In the genomic region with DNA sequence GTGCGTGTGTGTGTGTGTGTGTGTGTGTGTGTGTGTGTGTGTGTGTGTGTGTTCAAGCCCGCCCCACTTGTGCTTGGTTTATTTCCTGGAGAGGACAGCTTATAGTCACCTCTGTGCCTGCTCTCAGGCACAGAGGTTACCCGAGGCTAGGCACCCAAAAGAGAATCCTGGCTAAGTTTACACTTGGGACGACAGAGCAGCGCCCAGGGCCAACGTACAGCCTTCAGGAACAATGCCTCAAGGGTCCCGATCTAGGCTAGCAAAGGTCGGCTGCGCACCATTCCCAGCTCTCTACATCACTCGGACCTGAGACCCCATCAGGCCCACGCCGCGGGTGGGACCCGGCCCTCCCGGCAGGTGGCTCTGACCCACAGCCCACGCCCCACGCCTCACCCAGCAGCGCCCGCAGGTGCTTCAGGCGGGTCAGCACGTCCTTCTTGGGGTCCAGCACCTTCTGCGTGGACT, we compare ENCODE assay signal across 7 mouse cellular contexts. TPM values are rescaled to one million over a fixed set of nuclear protein-coding genes. Genes with fewer than 3 reads are reported as not detected.
DNase-seq lines count a peak whose midpoint lies in the region; TF ChIP-seq lines count a peak whose summit lies in the region.

No protein-coding gene starts in this region.

- DNase-seq in lung, adult 2 months = no peak
- no peak for DNase-seq in lung, adult 18-20 months
- peak; percentile 55 for DNase-seq in adipocyte (ENCODE audit: low spot score)
- DNase-seq in forelimb bud, embryonic 11.5 days (ENCODE audit: low read depth, low spot score) = peak; percentile 33
- peak; percentile 39 for DNase-seq in lung, postnatal 36 days
- DNase-seq in testis, postnatal 10 days (ENCODE audit: low spot score) = peak; percentile 42
- no peak for DNase-seq in layer of hippocampus, postnatal 10 days (ENCODE audit: low spot score in 2 of 2)

- peaks cover 3% of the 10 kb centered on the region; the same call in 1 of the 2 replicates for H3K4me1 ChIP-seq in lung, adult 2 months (ENCODE audit: control insufficient read depth, insufficient read depth, low read length)

- peak overlapping the region; percentile 76 for H3K4me3 ChIP-seq in lung, adult 2 months (replicated peaks; ENCODE audit: extremely low read depth, low read depth, low read length)

- TF ChIP-seq POLR2A in lung, adult 2 months (IDR thresholded peaks at IDR 0.05; ENCODE audit: borderline replicate concordance, extremely low read depth, low read depth, low read length) = no peak

- WGBS in lung, adult 2 months = 3% methylated on average over 22 of the region's 22 CpGs

- no peak for TF ChIP-seq CTCF in lung, adult 2 months (IDR thresholded peaks at IDR 0.05; ENCODE audit: insufficient read depth, low read length)

RNA-seq across cellular contexts. Expression of gene Ralgapa2, which starts 0.7 kb away (rescaled TPM):
- 21.1 and 22.7 TPM in 2 replicates for polyA plus RNA-seq in lung, adult 2 months (2012; rRNA removed)
- total RNA-seq in layer of hippocampus, postnatal 10 days (2021) = 10 to 100 TPM; 20.1 to 30.4 TPM

Comparison
In these comparisons a context has a peak if more than half of its experiments do, and no peak if none do; other contexts are left out.
1. DNase-seq: peak in adipocyte (single experiment), forelimb bud, embryonic 11.5 days (single experiment), lung, postnatal 36 days (single experiment) and testis, postnatal 10 days (single experiment); none in lung, adult 2 months (single experiment), lung, adult 18-20 months (0 of 2) and layer of hippocampus, postnatal 10 days (0 of 2).